Mouse (Mus musculus) intestine, embryonic 14.5 days (tissue): Measurements from ENCODE around the gene Fam50b. TPM values are rescaled to one million over a fixed set of nuclear protein-coding genes. Genes with fewer than 3 reads are reported as not detected.

Source experiments
- ATAC-seq: fragments of 200-750 bp; cut with Nextera tagmentation; replicated peaks from 2 replicates; pipeline ENCODE4 v1.8.0; 2017; ENCODE audit warnings: low read depth, moderate number of reproducible peaks, moderate TSS enrichment, moderate library complexity; ENCODE audit not compliant: low FRiP score, low TSS enrichment
- DNase-seq: peaks from one replicate; pipeline ENCODE4 v3.0.0-alpha.2; 2018; ENCODE audit warnings: low spot score
- H3K27ac ChIP-seq: fragments of 300-500 bp; sonication (generic); 2 replicates; pipeline ENCODE4 v1.5.1; 2014; ENCODE audit warnings: low read depth, mild to moderate bottlenecking, control low read depth
- H3K27me3 ChIP-seq: fragments of 300-500 bp; sonication (generic); replicated peaks from 2 replicates; pipeline ENCODE4 v1.6.1; 2014; ENCODE audit warnings: low read length, control low read depth; ENCODE audit not compliant: control insufficient read depth, insufficient read depth
- H3K36me3 ChIP-seq: fragments of 300-500 bp; sonication (generic); 2 replicates; pipeline ENCODE4 v1.6.1; 2014; ENCODE audit warnings: low read length, control low read depth; ENCODE audit not compliant: control insufficient read depth, insufficient read depth
- H3K4me1 ChIP-seq: fragments of 300-500 bp; sonication (generic); replicated peaks from 2 replicates; pipeline ENCODE4 v1.6.1; 2014; ENCODE audit warnings: low read length, control low read depth, mixed read lengths; ENCODE audit not compliant: control insufficient read depth, insufficient read depth
- H3K4me2 ChIP-seq: fragments of 300-500 bp; sonication (generic); 2 replicates; pipeline ENCODE4 v1.6.1; 2014; ENCODE audit warnings: low read length
- H3K4me3 ChIP-seq: fragments of 300-500 bp; sonication (generic); 2 replicates; pipeline ENCODE4 v1.5.1; 2014; ENCODE audit warnings: low read depth, low read length, control low read depth, mixed read lengths
- H3K9ac ChIP-seq: fragments of 300-500 bp; sonication (generic); 2 replicates; pipeline ENCODE4 v1.6.1; 2014; ENCODE audit warnings: mild to moderate bottlenecking, low read length
- H3K9me3 ChIP-seq: fragments of 300-500 bp; sonication (generic); 2 replicates; pipeline ENCODE4 v1.6.1; 2016; ENCODE audit warnings: low read length, control low read depth; ENCODE audit not compliant: control insufficient read depth
- WGBS: fragments of 180-500 bp; shearing (Covaris S2); extraction: QIAGEN DNeasy Blood & Tissue Kit; methylation state at CpG from one replicate; pipeline ENCODE4 v1.1.7; 2014; 5-methylcytosine and 5-hydroxymethylcytosine counted together
- polyA plus RNA-seq: library from polyadenylated mRNA; unstranded; fragments of >200 nt; fragmentation: Nextera tagmentation; extraction: Ambion mirVana; gene quantifications from 2 replicates; pipeline ENCODE4 v1.2.1, GENCODE M21; 2014

The Fam50b gene
- polyA plus RNA-seq, 1 experiment from 2014 or later = not detected

- DNase-seq = no peak
- ATAC-seq = no peak
- H3K9me3 ChIP-seq = no peaks in the 10 kb centered on the region
- H3K36me3 ChIP-seq = no peaks in the 10 kb centered on the region
- no peak overlapping the region for H3K4me3 ChIP-seq
- H3K4me1 ChIP-seq = no peaks in the 10 kb centered on the region
- no peak overlapping the region for H3K27ac ChIP-seq
- H3K9ac ChIP-seq = no peak overlapping the region
- no peak overlapping the region for H3K4me2 ChIP-seq
- WGBS = 55% methylated on average over 4 of the region's 4 CpGs
- no peaks in the 10 kb centered on the region for H3K27me3 ChIP-seq
Observed at GRCm38 (mm10) chr13:34766572-34766971, 31.9 kb downstream of the Fam50b start.

- ATAC-seq (no peak), DNase-seq (no peak)
- Histone ChIP-seq H3K27me3 (no peaks in the 10 kb centered on the region), H3K4me2 (no peak overlapping the region), H3K9ac (no peak overlapping the region), H3K9me3 (no peaks in the 10 kb centered on the region), H3K4me1 (no peaks in the 10 kb centered on the region), H3K27ac (no peak overlapping the region), H3K36me3 (no peaks in the 10 kb centered on the region), H3K4me3 (no peak overlapping the region)
- WGBS = 82% methylated on average over 18 of the region's 18 CpGs
Observed at GRCm38 (mm10) chr13:34767527-34768292, 33.1 kb downstream of the Fam50b start.

DNA sequence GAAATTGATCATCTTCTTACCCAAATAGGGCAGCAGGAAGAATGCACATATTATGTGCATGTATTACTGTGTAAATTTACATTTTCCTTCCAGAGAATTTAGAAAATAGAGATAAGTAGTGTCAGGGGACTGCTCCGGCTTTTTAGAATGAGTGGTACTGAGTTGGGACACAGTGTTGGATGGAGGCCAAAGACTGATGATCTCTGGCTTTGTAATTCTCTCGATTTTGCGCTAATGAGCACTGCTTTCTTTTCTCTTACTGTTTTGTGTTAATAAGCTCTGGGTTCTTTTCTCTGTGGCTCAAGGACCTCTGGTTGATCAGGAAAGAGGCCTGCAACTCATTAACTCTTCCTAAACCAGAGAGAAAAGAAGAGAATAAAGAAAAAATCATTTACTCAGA is 42.1 kb downstream of the Fam50b start:
- no peaks in the 10 kb centered on the region for H3K27me3 ChIP-seq
- H3K4me2 ChIP-seq = no peak overlapping the region
- H3K36me3 ChIP-seq = no peaks in the 10 kb centered on the region
- H3K9ac ChIP-seq = no peak overlapping the region
- peaks cover 4% of the 10 kb centered on the region for H3K4me1 ChIP-seq
- WGBS = 63% methylated on average over 3 of the region's 3 CpGs
- no peak overlapping the region for H3K4me3 ChIP-seq
- H3K27ac ChIP-seq = no peak overlapping the region
- DNase-seq = no peak
- no peaks in the 10 kb centered on the region for H3K9me3 ChIP-seq
- no peak for ATAC-seq

DNA sequence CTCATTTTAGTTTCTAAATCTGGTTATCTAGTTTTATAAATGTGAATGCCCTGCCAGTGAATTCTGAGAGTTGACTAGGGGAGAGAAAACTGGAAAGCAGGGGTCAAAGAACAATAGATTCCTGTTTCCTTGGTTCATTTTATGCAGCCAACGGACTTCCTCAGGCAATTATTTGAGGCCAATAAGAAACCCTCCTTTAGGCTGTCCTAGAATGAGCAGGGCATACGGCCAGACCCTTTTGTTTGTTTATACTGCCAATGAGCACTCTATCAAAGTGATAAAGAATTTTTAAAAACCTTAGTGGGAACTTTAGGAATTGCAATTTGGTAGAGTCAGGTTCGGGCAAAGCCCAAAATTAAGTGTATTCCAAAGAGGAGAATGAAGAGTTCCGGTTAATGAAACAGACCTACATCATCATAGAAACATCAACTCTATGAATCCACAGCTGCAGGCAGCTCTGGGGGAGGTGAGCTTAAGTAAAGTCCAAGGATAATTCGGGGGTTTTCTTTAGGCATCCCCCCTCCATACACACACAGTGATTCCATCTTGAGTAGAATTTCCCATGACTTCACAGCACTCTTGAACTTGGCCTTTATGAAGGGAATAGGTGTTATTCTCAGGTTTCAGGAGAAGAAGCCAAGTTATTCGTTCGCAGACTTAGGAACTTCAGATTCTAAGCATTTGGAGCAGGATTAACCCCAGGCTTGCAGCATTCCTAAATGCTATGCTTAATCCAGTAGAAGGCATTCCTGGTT is 46.4 kb downstream of the Fam50b start:
- no peaks in the 10 kb centered on the region for H3K36me3 ChIP-seq
- ATAC-seq = no peak
- no peaks in the 10 kb centered on the region for H3K9me3 ChIP-seq
- H3K4me2 ChIP-seq = no peak overlapping the region
- no peak overlapping the region for H3K9ac ChIP-seq
- no peak for DNase-seq
- H3K27ac ChIP-seq = peak overlapping the region; percentile 59
- peaks cover 4% of the 10 kb centered on the region for H3K4me1 ChIP-seq
- H3K4me3 ChIP-seq = no peak overlapping the region
- no peaks in the 10 kb centered on the region for H3K27me3 ChIP-seq
- 41% methylated on average over 7 of the region's 7 CpGs for WGBS

GRCm38 (mm10) chr13:34781611-34782009 is 47.0 kb downstream of the Fam50b start:
- no peaks in the 10 kb centered on the region for H3K27me3 ChIP-seq
- H3K4me3 ChIP-seq = no peak overlapping the region
- ATAC-seq = no peak
- H3K36me3 ChIP-seq = no peaks in the 10 kb centered on the region
- peak overlapping the region; percentile 59 for H3K27ac ChIP-seq
- WGBS = 46% methylated on average over 4 of the region's 4 CpGs
- no peaks in the 10 kb centered on the region for H3K9me3 ChIP-seq
- no peak overlapping the region for H3K9ac ChIP-seq
- H3K4me2 ChIP-seq = no peak overlapping the region
- no peak for DNase-seq
- peaks cover 4% of the 10 kb centered on the region for H3K4me1 ChIP-seq

- Histone ChIP-seq H3K4me3 (no peak overlapping the region), H3K36me3 (no peaks in the 10 kb centered on the region), H3K27me3 (no peaks in the 10 kb centered on the region), H3K9me3 (no peaks in the 10 kb centered on the region), H3K4me2 (no peak overlapping the region), H3K4me1 (peaks cover 4% of the 10 kb centered on the region), H3K27ac (no peak overlapping the region), H3K9ac (no peak overlapping the region)
- ATAC-seq (no peak), DNase-seq (no peak)
- WGBS = 77% methylated on average over 8 of the region's 8 CpGs
Observed at GRCm38 (mm10) chr13:34784818-34785217, 50.2 kb downstream of the Fam50b start.

GRCm38 (mm10) chr13:34786634-34787033 is 52.0 kb downstream of the Fam50b start:
- H3K27me3 ChIP-seq = no peaks in the 10 kb centered on the region
- no peak overlapping the region for H3K27ac ChIP-seq
- 84% methylated on average over 5 of the region's 5 CpGs for WGBS
- ATAC-seq = no peak
- H3K9me3 ChIP-seq = no peaks in the 10 kb centered on the region
- no peaks in the 10 kb centered on the region for H3K36me3 ChIP-seq
- no peak overlapping the region for H3K4me3 ChIP-seq
- H3K4me1 ChIP-seq = no peaks in the 10 kb centered on the region; the same call in 1 of the 2 replicates
- no peak overlapping the region for H3K4me2 ChIP-seq
- no peak for DNase-seq
- H3K9ac ChIP-seq = no peak overlapping the region

- Histone ChIP-seq H3K4me2 (no peak overlapping the region), H3K4me3 (no peak overlapping the region), H3K27me3 (no peaks in the 10 kb centered on the region), H3K27ac (no peak overlapping the region), H3K36me3 (no peaks in the 10 kb centered on the region), H3K4me1 (no peaks in the 10 kb centered on the region), H3K9ac (no peak overlapping the region), H3K9me3 (no peaks in the 10 kb centered on the region)
- no peak for ATAC-seq
- 69% methylated on average over 5 of the region's 5 CpGs for WGBS
- DNase-seq = no peak
Observed at GRCm38 (mm10) chr13:34787546-34787945, 52.9 kb downstream of the Fam50b start.
